Mouse (Mus musculus) forebrain, embryonic 12.5 days (tissue): ENCODE measurements at regions not wholly inside any gene's neighbourhood (a gene's known extent, or its start where the extent isn't known, plus 50 kb on each side); places are given as distances from the start of the nearest gene placed in this dataset.

Experiments used
- ATAC-seq: fragments of 200-750 bp; cut with Nextera tagmentation; 2 replicates; pipeline ENCODE4 v1.8.0; 2017; ENCODE audit warnings: moderate TSS enrichment; ENCODE audit not compliant: low FRiP score
- H3K27ac ChIP-seq: fragments of 300-500 bp; sonication (generic); 2 replicates; pipeline ENCODE4 v1.5.1; 2016; ENCODE audit warnings: mild to moderate bottlenecking
- H3K27me3 ChIP-seq: fragments of 300-500 bp; sonication (generic); 2 replicates; pipeline ENCODE4 v1.6.1; 2016; ENCODE audit warnings: mild to moderate bottlenecking
- H3K36me3 ChIP-seq: fragments of 300-500 bp; sonication (generic); replicated peaks from 2 replicates; pipeline ENCODE4 v1.6.1; 2016; ENCODE audit warnings: mild to moderate bottlenecking
- H3K4me1 ChIP-seq: fragments of 300-500 bp; sonication (generic); 2 replicates; pipeline ENCODE4 v1.6.1; 2016
- H3K4me2 ChIP-seq: fragments of 300-500 bp; sonication (generic); 2 replicates; pipeline ENCODE4 v1.6.1; 2016; ENCODE audit warnings: mild to moderate bottlenecking, moderate library complexity
- H3K4me3 ChIP-seq: fragments of 300-500 bp; sonication (generic); replicated peaks from 2 replicates; pipeline ENCODE4 v1.5.1; 2016; ENCODE audit warnings: mild to moderate bottlenecking
- H3K9ac ChIP-seq: fragments of 300-500 bp; sonication (generic); 2 replicates; pipeline ENCODE4 v1.6.1; 2016; ENCODE audit warnings: mild to moderate bottlenecking
- H3K9me3 ChIP-seq: fragments of 300-500 bp; sonication (generic); 2 replicates; pipeline ENCODE4 v1.6.1; 2016
- WGBS: fragments of 180-500 bp; shearing (Covaris S2); methylation state at CpG from one replicate; pipeline ENCODE4 v1.1.7; 2016; 5-methylcytosine and 5-hydroxymethylcytosine counted together

DNA sequence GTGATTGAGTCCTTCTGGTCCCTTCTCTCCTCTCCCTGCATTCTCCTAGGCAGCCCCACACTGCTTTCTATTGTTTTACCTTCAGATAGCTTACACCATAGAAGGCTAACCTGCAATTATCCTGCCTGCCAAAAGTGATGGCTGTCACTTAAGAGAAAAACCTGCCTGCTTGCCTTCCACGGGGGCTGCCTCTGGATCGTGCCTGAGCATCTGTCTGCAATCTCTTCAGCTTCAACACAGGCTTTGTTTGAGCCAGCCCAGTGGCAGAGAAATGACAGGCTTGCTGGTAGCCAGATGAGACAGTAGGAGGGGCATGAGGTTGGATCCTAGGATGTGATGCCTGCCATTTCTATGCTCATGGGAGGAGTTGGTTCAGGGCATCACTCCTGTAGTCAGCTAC, 345.2 kb upstream of the Tshz3 start:
- Histone ChIP-seq H3K4me3 (no peak overlapping the region), H3K4me2 (no peak overlapping the region), H3K27me3 (no peaks in the 10 kb centered on the region), H3K9me3 (no peaks in the 10 kb centered on the region), H3K9ac (no peak overlapping the region), H3K4me1 (peaks cover 5% of the 10 kb centered on the region), H3K36me3 (no peaks in the 10 kb centered on the region), H3K27ac (peak overlapping the region; percentile 59; the same call in 1 of the 2 replicates)
- 8% methylated on average over 2 of the region's 2 CpGs for WGBS
- 0 out of 2 replicates have a peak, but pooled peaks have one; percentile 20 for ATAC-seq

DNA sequence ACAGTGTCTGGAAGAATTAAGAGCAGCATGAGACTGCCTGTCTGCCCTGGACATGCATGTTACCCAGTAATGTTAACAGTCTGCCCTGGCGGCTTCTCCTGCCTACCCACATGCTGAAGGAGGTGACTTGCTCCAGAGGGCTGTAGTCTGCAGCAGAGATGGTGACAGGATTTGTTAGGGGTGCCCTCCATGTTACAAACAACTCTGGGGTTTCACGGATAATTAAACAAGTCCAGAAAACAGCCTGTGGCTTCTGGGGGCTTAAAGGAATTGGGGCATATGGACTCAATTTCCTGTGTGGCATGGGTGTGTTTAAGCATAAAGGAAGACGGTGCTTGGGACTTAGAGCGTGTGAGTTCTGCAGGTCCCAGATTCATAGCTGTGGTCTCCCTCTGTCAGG, 347.3 kb upstream of the Tshz3 start:
- no peak for ATAC-seq
- H3K4me2 ChIP-seq, result no peak overlapping the region
- H3K9me3 ChIP-seq, result no peaks in the 10 kb centered on the region
- H3K9ac ChIP-seq, result no peak overlapping the region
- peaks cover 5% of the 10 kb centered on the region for H3K4me1 ChIP-seq
- H3K4me3 ChIP-seq, result no peak overlapping the region
- H3K27ac ChIP-seq, result no peak overlapping the region
- H3K27me3 ChIP-seq, result no peaks in the 10 kb centered on the region
- no peaks in the 10 kb centered on the region for H3K36me3 ChIP-seq
- WGBS, result 76% methylated on average over 4 of the region's 4 CpGs

DNA sequence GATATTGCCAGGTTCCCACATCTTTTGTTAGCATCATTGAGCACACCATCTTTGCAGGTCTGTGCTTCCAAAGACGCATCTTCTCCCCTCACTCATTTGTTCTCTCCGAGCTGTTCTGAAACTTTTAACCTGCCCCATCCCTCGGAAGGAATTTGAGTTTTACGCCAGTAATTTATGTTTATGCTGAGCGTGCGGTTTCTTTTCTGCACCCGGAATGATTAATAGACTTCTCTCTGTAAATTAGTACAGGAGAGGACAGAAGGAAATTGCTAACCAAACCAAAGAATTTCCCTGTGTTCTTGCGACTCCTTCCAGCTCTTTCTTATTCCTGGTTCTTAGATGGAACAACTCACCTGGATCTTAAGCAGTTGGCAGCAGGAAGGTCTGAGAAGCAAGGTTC, 349.7 kb upstream of the Tshz3 start:
- 94% methylated on average over 8 of the region's 8 CpGs for WGBS
- Histone ChIP-seq H3K4me2 (no peak overlapping the region), H3K9me3 (no peaks in the 10 kb centered on the region), H3K4me3 (no peak overlapping the region), H3K27ac (no peak overlapping the region), H3K9ac (no peak overlapping the region), H3K27me3 (no peaks in the 10 kb centered on the region), H3K36me3 (no peaks in the 10 kb centered on the region), H3K4me1 (peaks cover 5% of the 10 kb centered on the region)
- ATAC-seq, result no peak

DNA sequence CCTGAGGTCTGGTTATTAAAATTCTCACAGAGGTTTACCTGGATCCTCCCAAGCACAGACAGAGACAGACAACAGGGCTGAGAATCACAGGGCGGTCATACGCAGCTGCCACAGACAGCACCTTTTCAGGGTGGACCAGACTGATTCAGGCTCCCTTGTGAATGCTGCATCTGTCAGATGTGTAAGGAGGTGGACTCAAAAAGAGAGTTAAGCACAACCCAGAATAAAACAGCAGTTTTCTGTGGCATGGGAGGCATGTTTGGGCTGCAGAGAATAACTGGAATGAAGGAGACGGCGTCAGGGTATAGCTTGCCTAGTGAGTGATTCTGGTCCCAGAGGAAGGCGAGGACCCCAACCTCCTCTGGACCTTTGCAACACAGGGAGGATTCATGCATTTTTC, 363.1 kb upstream of the Tshz3 start:
- Histone ChIP-seq H3K27ac (no peak overlapping the region), H3K4me3 (no peak overlapping the region), H3K9me3 (no peaks in the 10 kb centered on the region), H3K36me3 (no peaks in the 10 kb centered on the region), H3K27me3 (no peaks in the 10 kb centered on the region), H3K9ac (no peak overlapping the region), H3K4me2 (no peak overlapping the region), H3K4me1 (peaks cover 4% of the 10 kb centered on the region; the same call in 1 of the 2 replicates)
- 95% methylated on average over 5 of the region's 5 CpGs for WGBS
- no peak for ATAC-seq

DNA sequence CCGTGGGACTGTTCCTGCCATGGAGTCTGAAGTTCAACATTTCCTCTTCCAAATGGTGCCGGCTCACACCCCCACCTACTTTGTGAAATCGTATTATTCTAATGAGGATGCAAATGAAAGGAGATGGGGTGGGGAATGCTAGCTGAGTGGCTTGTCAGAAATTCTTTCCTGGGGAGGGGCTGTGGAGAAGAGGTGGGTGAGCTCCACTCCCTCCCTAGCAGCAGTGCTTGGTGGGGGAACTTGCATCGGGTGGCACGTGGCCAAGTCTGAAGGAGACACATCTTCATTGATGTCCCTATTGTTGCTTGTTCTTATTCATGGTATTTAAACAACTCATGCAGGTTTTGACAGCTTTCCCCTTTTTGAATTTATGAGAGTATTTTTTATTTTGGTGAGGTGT, 363.8 kb upstream of the Tshz3 start:
- Histone ChIP-seq H3K4me3 (no peak overlapping the region), H3K4me1 (peaks cover 4% of the 10 kb centered on the region; the same call in 1 of the 2 replicates), H3K4me2 (no peak overlapping the region), H3K27me3 (no peaks in the 10 kb centered on the region), H3K27ac (no peak overlapping the region), H3K36me3 (no peaks in the 10 kb centered on the region), H3K9me3 (no peaks in the 10 kb centered on the region), H3K9ac (no peak overlapping the region)
- WGBS, result 59% methylated on average over 5 of the region's 5 CpGs
- ATAC-seq, result no peak

DNA sequence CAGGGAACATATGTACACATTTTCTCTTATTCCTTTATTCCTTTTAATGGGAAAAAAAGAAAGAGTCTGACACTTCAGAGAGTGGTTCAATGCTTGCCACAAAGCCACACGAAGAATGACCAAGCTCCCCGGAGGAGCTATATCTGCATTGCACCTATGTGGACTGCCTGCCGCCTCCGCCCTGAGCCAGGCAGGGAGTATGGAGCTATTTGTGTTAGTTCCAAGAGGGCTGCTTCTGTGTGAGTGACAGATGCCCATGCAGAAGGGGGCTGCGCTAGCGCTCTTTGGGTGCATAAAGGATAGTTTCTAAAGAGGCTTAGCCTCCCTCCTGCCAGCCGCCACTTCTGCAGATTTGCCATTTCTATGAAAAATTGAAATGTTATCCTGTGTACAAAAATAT, 365.3 kb upstream of the Tshz3 start:
- no peak overlapping the region for H3K4me3 ChIP-seq
- ATAC-seq, result no peak
- 83% methylated on average over 7 of the region's 7 CpGs for WGBS

DNA sequence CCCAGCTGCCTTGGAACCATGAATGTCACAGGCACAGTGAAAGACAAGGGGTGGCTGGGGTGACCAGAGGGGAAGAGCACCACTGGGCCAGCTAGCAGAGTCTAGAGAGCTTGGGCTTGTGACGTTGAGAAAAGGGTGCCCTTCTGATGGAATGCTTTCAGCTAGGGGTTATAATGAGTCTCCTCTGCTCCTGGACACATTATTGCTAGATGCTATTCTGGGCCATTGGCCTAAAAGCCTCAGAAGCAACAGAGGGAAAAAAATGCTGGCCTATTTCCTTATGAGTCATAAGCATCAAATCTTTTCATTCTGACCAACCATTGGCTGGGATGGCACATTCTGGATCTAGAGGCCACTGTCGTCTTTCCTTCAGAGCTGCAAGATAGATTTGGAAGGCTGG, 369.8 kb upstream of the Tshz3 start:
- H3K4me1 ChIP-seq, result no peaks in the 10 kb centered on the region
- 89% methylated on average over 2 of the region's 2 CpGs for WGBS
- H3K9ac ChIP-seq, result no peak overlapping the region
- H3K4me3 ChIP-seq, result no peak overlapping the region
- H3K4me2 ChIP-seq, result no peak overlapping the region
- H3K9me3 ChIP-seq, result no peaks in the 10 kb centered on the region; the same call in 1 of the 2 replicates
- no peak overlapping the region for H3K27ac ChIP-seq
- H3K36me3 ChIP-seq, result no peaks in the 10 kb centered on the region
- ATAC-seq, result no peak
- no peaks in the 10 kb centered on the region for H3K27me3 ChIP-seq

More for the DNA sequence above, 365.3 kb upstream of the Tshz3 start:
- no peaks in the 10 kb centered on the region for H3K9me3 ChIP-seq
- no peak overlapping the region for H3K4me2 ChIP-seq
- H3K9ac ChIP-seq, result no peak overlapping the region
- H3K36me3 ChIP-seq, result no peaks in the 10 kb centered on the region
- no peak overlapping the region for H3K27ac ChIP-seq
- H3K27me3 ChIP-seq, result no peaks in the 10 kb centered on the region
- peaks cover 4% of the 10 kb centered on the region; the same call in 1 of the 2 replicates for H3K4me1 ChIP-seq

DNA sequence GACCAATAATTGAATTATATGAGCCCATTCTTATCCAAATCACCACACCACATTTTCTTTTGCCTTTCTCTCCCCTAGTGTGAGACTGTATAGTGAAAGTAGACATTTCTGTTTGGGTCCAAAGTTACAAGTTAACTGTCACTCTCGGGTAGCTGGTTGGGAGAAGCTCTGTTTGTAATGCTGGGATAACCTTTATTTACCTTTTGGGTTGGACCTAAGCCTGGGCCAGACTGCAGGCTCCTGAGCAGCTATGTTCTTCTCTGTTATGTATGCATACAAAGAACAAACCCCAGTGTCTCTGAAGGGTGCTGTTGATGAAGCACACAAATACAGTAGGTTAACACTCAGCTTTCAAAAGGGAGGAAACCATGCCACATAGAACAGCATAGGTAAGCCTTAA, 373.9 kb upstream of the Tshz3 start:
- Histone ChIP-seq H3K4me2 (no peak overlapping the region), H3K36me3 (no peaks in the 10 kb centered on the region), H3K4me3 (no peak overlapping the region), H3K27ac (no peak overlapping the region), H3K9me3 (no peaks in the 10 kb centered on the region; the same call in 1 of the 2 replicates), H3K27me3 (no peaks in the 10 kb centered on the region), H3K9ac (no peak overlapping the region), H3K4me1 (no peaks in the 10 kb centered on the region)
- WGBS, result 83% methylated on average over 1 of the region's 1 CpGs
- ATAC-seq, result no peak

DNA sequence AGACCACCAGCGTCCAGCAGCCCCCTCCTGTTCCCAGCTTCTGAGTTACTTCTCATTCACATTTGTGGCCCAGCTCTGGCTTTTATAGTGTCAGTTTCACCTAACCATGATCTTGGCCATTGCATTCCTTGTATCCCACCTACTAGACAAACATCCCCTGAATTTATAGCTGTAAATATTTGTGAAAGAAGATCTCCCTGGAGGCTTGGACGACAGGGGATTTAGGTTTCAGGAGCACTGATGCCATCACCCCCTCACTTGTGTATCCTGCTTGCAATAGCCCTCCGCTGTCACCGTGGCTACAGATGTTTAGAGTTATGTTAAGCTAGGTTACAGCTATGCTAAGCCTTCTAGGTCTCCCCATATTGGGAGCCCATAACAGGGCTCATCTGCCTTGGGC, 375.7 kb upstream of the Tshz3 start:
- no peaks in the 10 kb centered on the region for H3K27me3 ChIP-seq
- peaks cover 6% of the 10 kb centered on the region; the same call in 1 of the 2 replicates for H3K4me1 ChIP-seq
- no peaks in the 10 kb centered on the region for H3K36me3 ChIP-seq
- H3K9me3 ChIP-seq, result no peaks in the 10 kb centered on the region; the same call in 1 of the 2 replicates
- H3K27ac ChIP-seq, result no peak overlapping the region
- no peak overlapping the region for H3K4me3 ChIP-seq
- WGBS, result 78% methylated on average over 4 of the region's 4 CpGs
- H3K9ac ChIP-seq, result no peak overlapping the region
- H3K4me2 ChIP-seq, result no peak overlapping the region
- ATAC-seq, result no peak

DNA sequence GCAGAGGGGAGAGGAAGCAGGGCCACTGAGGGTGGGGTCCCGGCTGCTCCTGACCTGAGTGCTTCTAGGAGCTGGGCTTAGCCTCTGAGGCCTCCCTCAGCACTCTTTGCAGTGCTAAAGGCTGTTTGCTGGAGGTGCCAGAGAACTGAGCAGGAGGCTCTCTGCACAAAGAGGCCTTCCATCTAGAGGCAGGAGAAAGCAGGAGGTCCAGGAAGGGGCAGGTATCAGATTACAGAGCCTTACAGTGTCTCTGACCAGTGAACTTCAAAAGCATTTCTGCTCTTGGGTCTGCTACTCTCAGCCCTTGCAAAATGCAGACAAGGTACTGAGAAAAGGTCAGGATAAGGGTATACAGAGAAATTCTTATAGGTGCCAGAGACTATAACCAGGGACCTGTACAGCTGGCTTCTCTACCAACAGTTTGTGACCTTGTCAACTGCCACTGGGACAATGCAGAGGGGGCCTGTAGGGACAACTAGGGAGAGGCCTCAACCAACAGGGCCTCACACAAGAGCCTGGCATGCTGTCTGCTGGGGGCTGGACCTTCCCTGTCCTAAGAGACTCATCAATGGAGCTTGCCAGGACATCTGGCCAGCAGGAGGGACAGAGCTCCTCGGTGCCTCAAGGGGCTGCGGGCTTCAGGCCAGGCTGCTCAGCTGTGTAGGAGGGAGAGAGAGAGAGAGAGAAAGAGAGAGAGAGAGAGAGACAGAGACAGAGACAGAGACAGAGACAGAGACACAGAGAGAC, 380.3 kb upstream of the Tshz3 start:
- Histone ChIP-seq H3K36me3 (no peaks in the 10 kb centered on the region), H3K4me3 (no peak overlapping the region), H3K27me3 (no peaks in the 10 kb centered on the region), H3K27ac (no peak overlapping the region), H3K4me1 (peaks cover 8% of the 10 kb centered on the region; the same call in 1 of the 2 replicates), H3K4me2 (no peak overlapping the region), H3K9ac (no peak overlapping the region), H3K9me3 (no peaks in the 10 kb centered on the region)
- WGBS, result 68% methylated on average over 3 of the region's 3 CpGs
- no peak for ATAC-seq

DNA sequence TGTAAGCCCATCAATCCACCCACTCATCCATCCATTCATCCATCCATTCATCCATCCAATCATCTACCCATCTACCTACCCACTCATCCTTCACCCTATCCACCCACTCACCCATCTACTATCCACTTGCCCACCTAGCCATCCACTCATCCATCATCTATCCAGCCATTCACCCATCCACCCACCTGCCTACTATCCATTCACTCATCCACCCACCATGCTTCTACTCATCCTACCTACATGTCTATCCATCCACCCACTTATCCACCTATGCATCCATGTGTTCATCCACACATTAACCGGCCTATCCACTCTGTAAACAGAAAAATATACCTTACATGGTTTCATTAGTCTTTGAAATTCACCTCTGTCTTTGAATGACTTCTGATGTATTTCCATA, 384.2 kb upstream of the Tshz3 start:
- Histone ChIP-seq H3K4me3 (no peak overlapping the region), H3K4me1 (peaks cover 8% of the 10 kb centered on the region; the same call in 1 of the 2 replicates), H3K9ac (no peak overlapping the region), H3K27me3 (no peaks in the 10 kb centered on the region), H3K27ac (no peak overlapping the region), H3K4me2 (no peak overlapping the region), H3K9me3 (no peaks in the 10 kb centered on the region), H3K36me3 (no peaks in the 10 kb centered on the region)
- no peak for ATAC-seq
- WGBS, result 88% methylated on average over 1 of the region's 1 CpGs

DNA sequence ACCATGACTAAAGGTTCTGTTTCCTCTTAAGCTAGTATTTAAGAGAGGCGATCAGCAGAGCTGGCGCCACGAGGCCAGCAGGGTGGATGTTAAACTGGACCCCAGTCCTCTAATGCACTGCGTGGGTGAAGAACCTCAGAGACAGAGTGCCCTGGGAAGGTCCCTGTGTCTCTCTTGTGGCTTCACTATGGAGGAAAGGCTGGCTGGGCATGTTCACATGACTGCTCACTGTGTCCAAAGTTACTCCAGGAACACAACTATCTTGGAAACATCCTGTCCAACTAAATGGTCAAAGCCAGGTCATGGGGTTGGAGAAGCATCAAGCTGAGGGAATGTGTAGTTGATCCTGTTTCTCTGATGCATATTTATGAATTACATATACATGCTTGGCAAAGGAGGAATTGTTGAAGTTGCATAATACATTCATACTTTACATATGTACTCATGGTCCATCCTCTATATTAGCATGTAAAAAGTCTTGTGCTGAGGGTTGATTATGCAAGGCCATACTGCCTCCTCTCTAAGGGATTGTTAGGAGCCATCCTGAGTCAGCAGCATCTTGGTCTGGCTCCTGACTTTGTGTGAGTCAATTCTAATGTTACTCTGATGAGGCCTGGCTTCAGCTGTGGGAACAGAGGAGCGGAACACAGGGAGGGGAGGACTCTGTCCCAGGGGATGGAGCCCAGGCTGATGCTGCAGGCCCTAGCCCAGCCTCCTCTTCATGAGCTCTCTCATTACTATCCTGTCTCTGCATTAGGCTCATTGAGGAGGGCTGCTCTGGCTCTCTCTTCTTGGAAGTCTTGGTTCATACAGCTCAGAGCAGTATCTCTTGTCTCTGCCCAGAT, 387.9 kb upstream of the Tshz3 start:
- ATAC-seq, result no peak
- Histone ChIP-seq H3K4me3 (no peak overlapping the region), H3K4me1 (no peaks in the 10 kb centered on the region), H3K9ac (no peak overlapping the region), H3K27ac (no peak overlapping the region), H3K36me3 (no peaks in the 10 kb centered on the region), H3K4me2 (no peak overlapping the region), H3K9me3 (no peaks in the 10 kb centered on the region), H3K27me3 (no peaks in the 10 kb centered on the region)
- WGBS, result 90% methylated on average over 5 of the region's 5 CpGs
